Mouse (Mus musculus) liver, postnatal 0 days (tissue): ENCODE data around the gene Esrrb.

Experiments used
- CTCF ChIP-seq: sonication (generic); IDR thresholded peaks from 2 replicates; pipeline ENCODE4 v1.5.1; 2016; ENCODE audit warnings: antibody characterized with exemption, low read depth
- EP300 ChIP-seq: IDR thresholded peaks from 2 replicates; pipeline ENCODE4 v1.6.1; 2016; ENCODE audit warnings: antibody characterized with exemption, low read depth, mild to moderate bottlenecking

GRCm38 (mm10) chr12:86556796-86557517, 196.0 kb downstream of the Esrrb start:
- TF ChIP-seq CTCF = no peak
- no peak for TF ChIP-seq EP300
